Comparison of ENCODE assay signal across 34 mouse cellular contexts in the genomic region with DNA sequence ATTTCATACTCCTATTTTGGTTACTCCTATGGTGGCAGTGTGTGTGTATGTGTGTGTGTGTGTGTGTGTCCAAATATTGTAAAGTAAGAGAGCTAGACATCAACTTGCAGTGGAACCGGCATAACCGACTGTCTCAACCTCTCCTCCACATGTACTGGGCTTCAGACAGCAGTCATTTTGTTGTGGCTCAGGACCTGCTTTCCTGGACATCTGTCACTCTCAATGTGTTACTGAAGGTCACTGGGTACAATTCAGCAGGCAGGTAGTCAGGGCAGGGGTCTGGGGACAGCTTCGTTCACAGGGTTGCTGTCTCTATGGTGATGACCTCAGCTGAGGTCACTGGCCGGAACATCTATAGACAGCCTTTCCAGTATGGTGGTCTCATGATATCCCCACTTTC.
"Had no signal": no experiment of that assay in that cellular context is flagged by ENCODE, and none has a peak within 500 bp of the region (broad histone marks: within the 10 kb centered on the region; RNA-seq: fewer than 3 reads in every experiment).

No protein-coding gene starts in this region.

- H3K36me3 ChIP-seq: heart, embryonic 12.5 days; heart, embryonic 13.5 days; heart, embryonic 15.5 days; hindbrain, embryonic 10.5 days; hindbrain, embryonic 12.5 days; hindbrain, embryonic 13.5 days; hindbrain, embryonic 15.5 days; intestine, embryonic 15.5 days; kidney, embryonic 15.5 days had no signal

- H3K27ac ChIP-seq: heart, embryonic 13.5 days; heart, embryonic 15.5 days; hindbrain, embryonic 10.5 days; hindbrain, embryonic 12.5 days; hindbrain, embryonic 13.5 days; hindbrain, embryonic 14.5 days; hindbrain, embryonic 15.5 days; hindbrain, postnatal 0 days; intestine, embryonic 15.5 days; kidney, embryonic 15.5 days; kidney, postnatal 0 days; layer of hippocampus, adult 2 months; left cerebral cortex, adult 2 months had no signal

- H3K27me3 ChIP-seq: heart, embryonic 12.5 days; heart, embryonic 13.5 days; heart, embryonic 15.5 days; hindbrain, embryonic 12.5 days; hindbrain, embryonic 13.5 days; hindbrain, embryonic 15.5 days; intestine, embryonic 15.5 days; kidney, embryonic 15.5 days had no signal

- H3K4me1 ChIP-seq: heart, embryonic 15.5 days; hindbrain, embryonic 15.5 days; intestine, embryonic 15.5 days had no signal

- H3K4me3 ChIP-seq: heart, embryonic 12.5 days; heart, embryonic 13.5 days; heart, embryonic 15.5 days; hindbrain, embryonic 10.5 days; hindbrain, embryonic 12.5 days; hindbrain, embryonic 13.5 days; hindbrain, embryonic 15.5 days; intestine, embryonic 15.5 days; kidney, embryonic 15.5 days; layer of hippocampus, adult 2 months; left cerebral cortex, adult 2 months had no signal

- DNase-seq: heart, postnatal 10 days; heart, postnatal 14 days; heart, postnatal 36 days; heart, postnatal 4 days; kidney, adult 11 months; kidney, adult 18-20 months; kidney, adult 2 months; kidney, adult 8-10 months; kidney, adult 9 months; kidney, postnatal 10 days; kidney, postnatal 14 days; kidney, postnatal 25 days; kidney, postnatal 36 days; kidney, postnatal 4 days; layer of hippocampus, adult 9-11 months; layer of hippocampus, postnatal 36 days had no signal

- ATAC-seq: hindbrain, embryonic 16.5 days; hindbrain, postnatal 0 days; inflammation-experienced regulatory T-cells, adult 6 months; intestine, embryonic 15.5 days; intestine, embryonic 16.5 days; intestine, postnatal 0 days had no signal

- H3K4me2 ChIP-seq: heart, embryonic 12.5 days; heart, embryonic 13.5 days; heart, embryonic 15.5 days; hindbrain, embryonic 12.5 days; hindbrain, embryonic 13.5 days; hindbrain, embryonic 14.5 days; hindbrain, embryonic 15.5 days; intestine, embryonic 15.5 days; kidney, embryonic 15.5 days had no signal

- H3K9me3 ChIP-seq: heart, embryonic 12.5 days; heart, embryonic 13.5 days; heart, embryonic 15.5 days; hindbrain, embryonic 10.5 days; hindbrain, embryonic 12.5 days; hindbrain, embryonic 13.5 days; hindbrain, embryonic 15.5 days; intestine, embryonic 15.5 days; kidney, embryonic 15.5 days had no signal

- H3K9ac ChIP-seq: heart, embryonic 12.5 days; heart, embryonic 13.5 days; heart, embryonic 15.5 days; hindbrain, embryonic 12.5 days; hindbrain, embryonic 13.5 days; hindbrain, embryonic 14.5 days; hindbrain, embryonic 15.5 days; intestine, embryonic 15.5 days; kidney, embryonic 15.5 days had no signal
